Mouse (Mus musculus): ENCODE results near the gene Grasp. TPM values are rescaled to one million over a fixed set of nuclear protein-coding genes. Genes with fewer than 3 reads are reported as not detected.
A peak's percentile ranks its signal among the peaks of the same experiment; 100 is the strongest.

Gene Grasp
- polyA plus RNA-seq, 1 experiment from 2014 or later = 0.95 TPM

- ATAC-seq = no peak
- H3K36me3 ChIP-seq (ENCODE audit: control insufficient read depth, insufficient read depth, low read length) = no peaks in the 10 kb centered on the region; the same call in 1 of the 2 replicates
- H3K4me3 ChIP-seq (ENCODE audit: low read depth, low read length) = no peak overlapping the region
- H3K9ac ChIP-seq (ENCODE audit: low read depth, low read length) = no peak overlapping the region
- H3K4me2 ChIP-seq (ENCODE audit: low read length) = no peak overlapping the region
- 49% methylated on average over 12 of the region's 12 CpGs for WGBS
- H3K27ac ChIP-seq (ENCODE audit: low read length) = no peak overlapping the region
- H3K4me1 ChIP-seq (ENCODE audit: control insufficient read depth, insufficient read depth, low read length) = peaks cover 3% of the 10 kb centered on the region; the same call in 1 of the 2 replicates
- H3K27me3 ChIP-seq (ENCODE audit: control insufficient read depth, insufficient read depth, low read depth, low read length) = no peaks in the 10 kb centered on the region
- H3K9me3 ChIP-seq (replicated peaks; ENCODE audit: control insufficient read depth, low read length, poor library complexity, severe bottlenecking) = no peaks in the 10 kb centered on the region
Measured at GRCm38 (mm10) chr15:101235728-101236327, 11.8 kb downstream of the Grasp start.

- Histone ChIP-seq H3K27ac (ENCODE audit: low read length) (no peak overlapping the region), H3K27me3 (ENCODE audit: control insufficient read depth, insufficient read depth, low read depth, low read length) (no peaks in the 10 kb centered on the region), H3K9ac (ENCODE audit: low read depth, low read length) (no peak overlapping the region), H3K9me3 (replicated peaks; ENCODE audit: control insufficient read depth, low read length, poor library complexity, severe bottlenecking) (no peaks in the 10 kb centered on the region), H3K4me1 (ENCODE audit: control insufficient read depth, insufficient read depth, low read length) (peaks cover 5% of the 10 kb centered on the region; the same call in 1 of the 2 replicates), H3K36me3 (ENCODE audit: control insufficient read depth, insufficient read depth, low read length) (no peaks in the 10 kb centered on the region), H3K4me2 (ENCODE audit: low read length) (no peak overlapping the region), H3K4me3 (ENCODE audit: low read depth, low read length) (no peak overlapping the region)
- no peak for ATAC-seq
- 8% methylated on average over 3 of the region's 3 CpGs for WGBS
Measured at GRCm38 (mm10) chr15:101236878-101237277, 12.9 kb downstream of the Grasp start.

GRCm38 (mm10) chr15:101238885-101239511 lies 15.0 kb downstream of the Grasp start:
- H3K4me3 ChIP-seq (ENCODE audit: low read depth, low read length) = peak overlapping the region; percentile 25
- no peaks in the 10 kb centered on the region for H3K27me3 ChIP-seq (ENCODE audit: control insufficient read depth, insufficient read depth, low read depth, low read length)
- no peaks in the 10 kb centered on the region for H3K9me3 ChIP-seq (replicated peaks; ENCODE audit: control insufficient read depth, low read length, poor library complexity, severe bottlenecking)
- 5% methylated on average over 28 of the region's 28 CpGs for WGBS
- H3K36me3 ChIP-seq (ENCODE audit: control insufficient read depth, insufficient read depth, low read length) = no peaks in the 10 kb centered on the region
- peaks cover 5% of the 10 kb centered on the region; the same call in 1 of the 2 replicates for H3K4me1 ChIP-seq (ENCODE audit: control insufficient read depth, insufficient read depth, low read length)
- H3K27ac ChIP-seq (ENCODE audit: low read length) = no peak overlapping the region
- H3K4me2 ChIP-seq (ENCODE audit: low read length) = peak overlapping the region; percentile 53
- H3K9ac ChIP-seq (ENCODE audit: low read depth, low read length) = peak overlapping the region; percentile 56
- peak; percentile 56 for ATAC-seq

GRCm38 (mm10) chr15:101239821-101240220 lies 15.8 kb downstream of the Grasp start:
- no peak overlapping the region for H3K27ac ChIP-seq (ENCODE audit: low read length)
- no peak overlapping the region for H3K4me3 ChIP-seq (ENCODE audit: low read depth, low read length)
- no peaks in the 10 kb centered on the region for H3K36me3 ChIP-seq (ENCODE audit: control insufficient read depth, insufficient read depth, low read length)
- no peaks in the 10 kb centered on the region for H3K27me3 ChIP-seq (ENCODE audit: control insufficient read depth, insufficient read depth, low read depth, low read length)
- no peak overlapping the region for H3K4me2 ChIP-seq (ENCODE audit: low read length)
- H3K9ac ChIP-seq (ENCODE audit: low read depth, low read length) = no peak overlapping the region
- H3K9me3 ChIP-seq (replicated peaks; ENCODE audit: control insufficient read depth, low read length, poor library complexity, severe bottlenecking) = no peaks in the 10 kb centered on the region
- peaks cover 5% of the 10 kb centered on the region; the same call in 1 of the 2 replicates for H3K4me1 ChIP-seq (ENCODE audit: control insufficient read depth, insufficient read depth, low read length)
- WGBS = 65% methylated on average over 8 of the region's 8 CpGs
- no peak for ATAC-seq

- Histone ChIP-seq H3K9ac (ENCODE audit: low read depth, low read length) (no peak overlapping the region), H3K4me3 (ENCODE audit: low read depth, low read length) (peak overlapping the region; percentile 13), H3K9me3 (replicated peaks; ENCODE audit: control insufficient read depth, low read length, poor library complexity, severe bottlenecking) (no peaks in the 10 kb centered on the region), H3K27me3 (ENCODE audit: control insufficient read depth, insufficient read depth, low read depth, low read length) (no peaks in the 10 kb centered on the region), H3K36me3 (ENCODE audit: control insufficient read depth, insufficient read depth, low read length) (no peaks in the 10 kb centered on the region), H3K4me2 (ENCODE audit: low read length) (peak overlapping the region; percentile 48), H3K27ac (ENCODE audit: low read length) (no peak overlapping the region), H3K4me1 (ENCODE audit: control insufficient read depth, insufficient read depth, low read length) (peaks cover 6% of the 10 kb centered on the region; the same call in 1 of the 2 replicates)
- WGBS = 11% methylated on average over 10 of the region's 10 CpGs
- ATAC-seq = peak; percentile 53
Measured at GRCm38 (mm10) chr15:101240799-101241204, 16.8 kb downstream of the Grasp start.

- Histone ChIP-seq H3K9me3 (replicated peaks; ENCODE audit: control insufficient read depth, low read length, poor library complexity, severe bottlenecking) (no peaks in the 10 kb centered on the region), H3K9ac (ENCODE audit: low read depth, low read length) (no peak overlapping the region), H3K27me3 (ENCODE audit: control insufficient read depth, insufficient read depth, low read depth, low read length) (no peaks in the 10 kb centered on the region), H3K27ac (ENCODE audit: low read length) (no peak overlapping the region), H3K4me1 (ENCODE audit: control insufficient read depth, insufficient read depth, low read length) (peaks cover 8% of the 10 kb centered on the region; the same call in 1 of the 2 replicates), H3K36me3 (ENCODE audit: control insufficient read depth, insufficient read depth, low read length) (no peaks in the 10 kb centered on the region), H3K4me2 (ENCODE audit: low read length) (peak overlapping the region; percentile 48), H3K4me3 (ENCODE audit: low read depth, low read length) (no peak overlapping the region)
- ATAC-seq = no peak
- 70% methylated on average over 9 of the region's 9 CpGs for WGBS
Measured at GRCm38 (mm10) chr15:101241236-101241635, 17.2 kb downstream of the Grasp start.

GRCm38 (mm10) chr15:101241853-101242252 lies 17.9 kb downstream of the Grasp start:
- Histone ChIP-seq H3K9me3 (replicated peaks; ENCODE audit: control insufficient read depth, low read length, poor library complexity, severe bottlenecking) (no peaks in the 10 kb centered on the region), H3K4me2 (ENCODE audit: low read length) (no peak overlapping the region), H3K27me3 (ENCODE audit: control insufficient read depth, insufficient read depth, low read depth, low read length) (no peaks in the 10 kb centered on the region), H3K4me1 (ENCODE audit: control insufficient read depth, insufficient read depth, low read length) (peaks cover 10% of the 10 kb centered on the region), H3K27ac (ENCODE audit: low read length) (no peak overlapping the region), H3K4me3 (ENCODE audit: low read depth, low read length) (no peak overlapping the region), H3K36me3 (ENCODE audit: control insufficient read depth, insufficient read depth, low read length) (no peaks in the 10 kb centered on the region), H3K9ac (ENCODE audit: low read depth, low read length) (no peak overlapping the region)
- WGBS = 87% methylated on average over 9 of the region's 9 CpGs
- no peak for ATAC-seq

- no peak for ATAC-seq
- WGBS = 25% methylated on average over 8 of the region's 8 CpGs
- H3K36me3 ChIP-seq (ENCODE audit: control insufficient read depth, insufficient read depth, low read length) = no peaks in the 10 kb centered on the region
- H3K9me3 ChIP-seq (replicated peaks; ENCODE audit: control insufficient read depth, low read length, poor library complexity, severe bottlenecking) = no peaks in the 10 kb centered on the region
- no peak overlapping the region for H3K4me2 ChIP-seq (ENCODE audit: low read length)
- no peak overlapping the region for H3K4me3 ChIP-seq (ENCODE audit: low read depth, low read length)
- H3K9ac ChIP-seq (ENCODE audit: low read depth, low read length) = no peak overlapping the region
- peaks cover 13% of the 10 kb centered on the region for H3K4me1 ChIP-seq (ENCODE audit: control insufficient read depth, insufficient read depth, low read length)
- H3K27ac ChIP-seq (ENCODE audit: low read length) = no peak overlapping the region
- no peaks in the 10 kb centered on the region for H3K27me3 ChIP-seq (ENCODE audit: control insufficient read depth, insufficient read depth, low read depth, low read length)
Measured at GRCm38 (mm10) chr15:101242645-101243044, 18.7 kb downstream of the Grasp start.

GRCm38 (mm10) chr15:101244012-101244411 lies 20.0 kb downstream of the Grasp start:
- no peak overlapping the region for H3K4me3 ChIP-seq (ENCODE audit: low read depth, low read length)
- no peak overlapping the region for H3K4me2 ChIP-seq (ENCODE audit: low read length)
- H3K4me1 ChIP-seq (ENCODE audit: control insufficient read depth, insufficient read depth, low read length) = peaks cover 13% of the 10 kb centered on the region
- no peak for ATAC-seq
- H3K9me3 ChIP-seq (replicated peaks; ENCODE audit: control insufficient read depth, low read length, poor library complexity, severe bottlenecking) = no peaks in the 10 kb centered on the region
- no peak overlapping the region for H3K9ac ChIP-seq (ENCODE audit: low read depth, low read length)
- WGBS = 68% methylated on average over 3 of the region's 3 CpGs
- H3K27me3 ChIP-seq (ENCODE audit: control insufficient read depth, insufficient read depth, low read depth, low read length) = no peaks in the 10 kb centered on the region
- no peaks in the 10 kb centered on the region for H3K36me3 ChIP-seq (ENCODE audit: control insufficient read depth, insufficient read depth, low read length)
- H3K27ac ChIP-seq (ENCODE audit: low read length) = no peak overlapping the region
